Mouse (Mus musculus): ENCODE data around the gene Phf12. TPM values are rescaled to one million over a fixed set of nuclear protein-coding genes. Genes with fewer than 3 reads are reported as not detected.

Gene Phf12
- total RNA-seq, 2 experiments from 2014 or later: 28.6 to 34.9 TPM

GRCm38 (mm10) chr11:78066641-78067040 is 84.1 kb downstream of the Phf12 start:
- intact Hi-C loops (cut with DNase I): no loop called here
- DNase-seq: no peak

DNA sequence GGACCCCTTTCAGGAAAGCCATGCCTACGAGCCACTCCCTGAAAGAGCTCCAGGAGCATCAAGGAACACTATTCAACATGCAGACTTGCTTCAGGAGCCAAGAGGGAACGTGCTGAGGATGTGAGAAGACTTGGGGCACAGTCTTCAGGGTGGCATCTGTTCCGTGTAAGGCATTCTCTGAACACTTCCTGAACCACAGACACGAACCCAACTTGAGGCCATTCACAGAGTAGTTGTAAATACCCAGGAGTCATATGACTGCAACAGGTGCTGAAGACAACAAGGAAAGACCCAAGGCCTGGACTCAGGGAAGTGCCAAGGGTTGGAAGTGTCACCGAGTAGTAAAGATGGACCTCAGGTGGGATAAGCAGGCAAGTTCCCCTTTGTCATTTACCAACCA is 85.0 kb downstream of the Phf12 start:
- no peak for DNase-seq
- intact Hi-C loops (cut with DNase I): no loop called here

DNA sequence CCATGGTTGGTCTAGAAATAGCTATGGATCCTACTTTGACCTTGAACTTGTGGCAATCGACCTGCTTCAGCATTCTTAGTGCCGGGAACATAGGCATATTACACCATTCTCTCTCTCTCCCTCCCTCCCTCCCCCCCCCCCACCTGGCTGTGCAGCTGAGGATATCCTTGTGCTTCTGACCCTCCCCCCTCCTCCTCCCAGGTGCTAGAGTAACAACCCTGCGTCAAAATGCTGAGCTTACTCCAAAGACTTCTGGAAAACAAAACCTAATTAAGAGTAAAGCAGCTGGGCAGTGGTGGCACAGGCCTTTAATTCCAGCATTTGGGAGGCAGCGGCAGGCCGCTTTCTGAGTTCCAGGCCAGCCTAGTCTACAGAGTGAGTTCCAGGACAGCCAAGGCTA is 86.6 kb downstream of the Phf12 start:
- intact Hi-C loops (cut with DNase I): no loop called here
- no peak for DNase-seq

DNA sequence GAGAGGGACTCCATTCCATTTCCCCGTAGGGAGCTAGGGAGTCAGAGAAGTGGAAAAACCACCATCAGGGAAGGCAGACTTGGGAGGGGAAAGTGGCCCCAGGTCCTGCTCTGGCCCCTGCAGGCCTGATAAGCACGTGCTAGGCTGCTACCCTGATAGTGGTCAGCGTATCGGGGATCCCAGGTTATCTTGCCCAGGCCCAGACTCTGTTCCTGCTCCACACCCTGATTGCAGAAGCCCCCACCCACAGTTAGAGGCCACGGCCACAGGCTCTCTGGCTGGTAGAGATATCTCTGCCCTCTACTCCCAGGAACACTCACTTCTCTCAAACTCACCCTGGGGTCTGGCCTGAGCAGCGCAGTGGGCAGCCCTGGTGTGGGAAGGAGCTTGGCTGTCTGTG is 87.1 kb downstream of the Phf12 start:
- no peak for DNase-seq
- intact Hi-C loops (cut with DNase I): no loop called here

- DNase-seq: no peak
- intact Hi-C loops (cut with DNase I): no loop called here
Observed at GRCm38 (mm10) chr11:78071938-78072337, 89.4 kb downstream of the Phf12 start.

DNA sequence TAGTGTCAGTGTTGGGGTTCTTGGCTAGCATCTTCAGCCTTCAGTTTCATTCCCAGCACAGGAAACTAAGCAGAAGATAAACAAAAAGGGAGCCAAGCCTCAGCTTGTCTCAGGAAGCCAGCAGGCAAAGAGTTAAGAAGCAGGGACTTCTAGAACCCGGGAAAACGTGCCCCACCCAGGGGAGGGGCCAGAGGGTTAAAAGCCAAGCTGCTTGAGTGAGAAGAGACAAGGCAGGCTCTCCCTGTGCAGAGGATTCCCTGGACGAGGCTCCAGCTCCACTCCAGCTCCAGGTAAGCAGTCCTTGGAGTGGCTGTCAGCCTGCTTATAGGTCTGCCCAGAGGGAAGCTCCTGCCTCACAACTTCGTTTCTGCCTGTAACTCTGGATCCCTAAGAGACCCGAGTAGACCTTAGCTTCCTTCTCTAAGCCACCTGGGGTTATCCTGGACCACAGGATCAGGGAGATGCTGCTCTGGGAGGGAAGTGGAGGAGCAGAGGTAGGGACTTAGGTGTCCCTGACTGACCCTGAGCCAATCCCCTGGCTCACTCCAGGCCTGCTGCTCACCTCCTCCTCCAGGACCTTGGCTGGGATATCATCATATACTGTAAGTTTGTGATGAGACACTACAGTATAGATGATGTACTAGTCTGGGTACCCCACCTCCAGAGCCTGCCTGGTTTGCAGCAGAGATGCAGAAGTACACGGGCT is 90.0 kb downstream of the Phf12 start:
- intact Hi-C loops (cut with DNase I): no loop called here
- no peak for DNase-seq

- intact Hi-C loops (cut with DNase I): no loop called here
- DNase-seq: no peak
Observed at GRCm38 (mm10) chr11:78073577-78074276, 91.2 kb downstream of the Phf12 start.

- intact Hi-C loops (cut with DNase I): no loop called here
- DNase-seq: no peak
Observed at GRCm38 (mm10) chr11:78074277-78074652, 91.7 kb downstream of the Phf12 start.

DNA sequence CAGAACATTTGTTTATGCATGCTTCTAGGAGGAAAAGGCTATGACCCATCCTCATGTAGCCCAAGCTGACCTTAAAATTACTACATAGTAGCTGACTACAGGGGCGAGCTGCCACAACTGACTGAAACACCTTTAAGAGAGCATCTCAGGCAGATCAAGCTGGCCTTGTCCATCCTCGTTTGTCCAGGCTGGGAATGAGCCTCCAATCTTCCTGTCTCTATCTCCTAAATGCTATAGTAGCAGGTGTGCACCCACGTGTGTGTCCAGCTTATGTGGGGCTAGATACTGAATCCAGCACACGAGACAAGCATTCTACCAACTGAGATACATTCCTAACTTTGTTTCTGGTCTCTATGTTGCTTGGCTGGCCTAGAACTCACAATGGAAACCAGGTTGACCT is 92.1 kb downstream of the Phf12 start:
- no peak for DNase-seq

More for the DNA sequence above, 92.1 kb downstream of the Phf12 start:
- intact Hi-C loops (cut with DNase I): no loop called here

Small RNAs within 50 kb of the gene (microRNA-seq; reads per million reads assigned to microRNA genes)
- gene Mir144 (11.5 to 145 reads per million in 2 experiments), gene Mir451a (0 reads per million in 2 experiments), gene Mir451b (0 reads per million in 2 experiments)

Other genes starting within 250 kb of the Phf12 start
- gene Myo18a, start 219.5 kb upstream of the Phf12 start, total RNA-seq (2021): 100 to 1,000 TPM; 252 to 259 TPM
- gene Gm10277, start 195.0 kb upstream of the Phf12 start, total RNA-seq (2021): not detected
- 1 to 10 TPM in 1 of 2 experiments, under 1 TPM in 1; 0.98 to 1.1 TPM for gene Pipox, start 88.7 kb upstream of the Phf12 start, total RNA-seq (2021)
- gene Sez6, start 52.0 kb upstream of the Phf12 start, total RNA-seq (2021): under 1 TPM; 0.22 to 0.50 TPM
- 1 to 10 TPM; 3.8 to 3.9 TPM for gene Dhrs13, start 49.5 kb downstream of the Phf12 start, total RNA-seq (2021)
- 10 to 100 TPM; 66.2 to 69.1 TPM for gene Flot2, start 55.2 kb downstream of the Phf12 start, total RNA-seq (2021)
- gene Eral1, start 97.6 kb downstream of the Phf12 start, total RNA-seq (2021): 10 to 100 TPM; 22.2 to 25.6 TPM
- gene Fam222b, start 111.9 kb downstream of the Phf12 start, total RNA-seq (2021): 10 to 100 TPM; 14.4 to 14.6 TPM
- 10 to 100 TPM; 10.3 to 11.2 TPM for gene Traf4, start 182.8 kb downstream of the Phf12 start, total RNA-seq (2021)
- 1 to 10 TPM; 4.8 to 6.2 TPM for gene Nek8, start 193.9 kb downstream of the Phf12 start, total RNA-seq (2021)
- 1 to 10 TPM; 6.5 to 7.6 TPM for gene Tlcd1, start 194.0 kb downstream of the Phf12 start, total RNA-seq (2021)
- gene Rpl23a, start 200.8 kb downstream of the Phf12 start, total RNA-seq (2021): 100 to 1,000 TPM; 776 to 812 TPM
- gene Rab34, start 205.7 kb downstream of the Phf12 start, total RNA-seq (2021): 10 to 100 TPM; 14.2 to 17.8 TPM
- 1 to 10 TPM in 1 of 2 experiments, under 1 TPM in 1; 0.76 to 2.6 TPM for gene Proca1, start 210.6 kb downstream of the Phf12 start, total RNA-seq (2021)